Mouse (Mus musculus) heart, postnatal 0 days (tissue): ENCODE measurements around the gene Crim1. TPM values are rescaled to one million over a fixed set of nuclear protein-coding genes. Genes with fewer than 3 reads are reported as not detected.

Experiments used
- ATAC-seq: fragments of 200-750 bp; cut with Nextera tagmentation; 2 replicates; pipeline ENCODE4 v1.8.0; 2017; ENCODE audit warnings: low read depth, moderate number of reproducible peaks, moderate library complexity; ENCODE audit not compliant: insufficient read depth
- DNase-seq: peaks from one replicate; pipeline ENCODE4 v3.0.0-alpha.2; 2016; ENCODE audit warnings: low spot score
- H3K27ac ChIP-seq: fragments of 300-500 bp; sonication (generic); 2 replicates; pipeline ENCODE4 v1.5.1; 2014; ENCODE audit warnings: low read depth, mild to moderate bottlenecking
- H3K27me3 ChIP-seq: fragments of 300-500 bp; sonication (generic); 2 replicates; pipeline ENCODE4 v1.6.1; 2014; ENCODE audit warnings: low read length, mixed read lengths; ENCODE audit not compliant: control insufficient read depth, insufficient read depth
- H3K36me3 ChIP-seq: fragments of 300-500 bp; sonication (generic); replicated peaks from 2 replicates; pipeline ENCODE4 v1.6.1; 2014; ENCODE audit warnings: low read length, mixed read lengths; ENCODE audit not compliant: control insufficient read depth, insufficient read depth
- H3K4me1 ChIP-seq: fragments of 300-500 bp; sonication (generic); 2 replicates; pipeline ENCODE4 v1.6.1; 2014; ENCODE audit warnings: antibody characterized with exemption; ENCODE audit not compliant: control insufficient read depth, insufficient read depth
- H3K4me2 ChIP-seq: fragments of 300-500 bp; sonication (generic); 2 replicates; pipeline ENCODE4 v1.6.1; 2014; ENCODE audit warnings: low read depth, mild to moderate bottlenecking, low read length, moderate library complexity
- H3K4me3 ChIP-seq: fragments of 300-500 bp; sonication (generic); 2 replicates; pipeline ENCODE4 v1.5.1; 2014; ENCODE audit warnings: low read depth, low read length
- H3K9ac ChIP-seq: fragments of 300-500 bp; sonication (generic); replicated peaks from 2 replicates; pipeline ENCODE4 v1.6.1; 2014; ENCODE audit warnings: low read depth, low read length, mixed read lengths
- H3K9me3 ChIP-seq: fragments of 300-500 bp; sonication (generic); replicated peaks from 2 replicates; pipeline ENCODE4 v1.6.1; 2016; ENCODE audit warnings: low read length; ENCODE audit not compliant: control insufficient read depth
- CTCF ChIP-seq: IDR thresholded peaks from 2 replicates; pipeline ENCODE4 v1.5.1; 2016; ENCODE audit warnings: antibody characterized with exemption, control low read depth, low read depth
- EP300 ChIP-seq: IDR thresholded peaks from 2 replicates; pipeline ENCODE4 v1.6.1; 2016; ENCODE audit warnings: antibody characterized with exemption, low read depth
- WGBS: fragments of 180-500 bp; shearing (Covaris S2); extraction: QIAGEN DNeasy Blood & Tissue Kit; methylation state at CpG from one replicate; pipeline ENCODE4 v1.1.7; 2014; 5-methylcytosine and 5-hydroxymethylcytosine counted together
- polyA plus RNA-seq: library from polyadenylated mRNA; unstranded; fragments of >200 nt; fragmentation: Nextera tagmentation; extraction: Ambion mirVana; gene quantifications from 2 replicates; pipeline ENCODE4 v1.2.1, GENCODE M21; 2015
- total RNA-seq: library from RNA; depleted of rRNA; stranded (reverse); fragments of >200 nt; gene quantifications from 2 replicates; pipeline ENCODE4 v1.2.3, GENCODE M21; 2014; ENCODE audit warnings: low replicate concordance

The Crim1 gene
- total and polyA plus RNA-seq, 2 experiments from 2014 or later = 3.3 to 47.5 TPM

- H3K9me3 ChIP-seq = no peaks in the 10 kb centered on the region
- no peak overlapping the region for H3K9ac ChIP-seq
- H3K36me3 ChIP-seq = no peaks in the 10 kb centered on the region
- DNase-seq (no peak), ATAC-seq (no peak)
- H3K27ac ChIP-seq = 0 out of 2 replicates have a peak overlapping the region, but pooled peaks have one; percentile 27
- 0 out of 2 replicates have a peak, but pooled peaks cover 3% of the 10 kb centered on the region for H3K4me1 ChIP-seq
- 61% methylated on average over 8 of the region's 8 CpGs for WGBS
- no peak overlapping the region for H3K4me3 ChIP-seq
- H3K27me3 ChIP-seq = no peaks in the 10 kb centered on the region
- no peak for TF ChIP-seq EP300
- no peak overlapping the region for H3K4me2 ChIP-seq
Observed at GRCm38 (mm10) chr17:78271731-78272130, 71.7 kb downstream of the Crim1 start.

- peak overlapping the region; percentile 27 for H3K27ac ChIP-seq
- H3K27me3 ChIP-seq = no peaks in the 10 kb centered on the region
- 66% methylated on average over 8 of the region's 8 CpGs for WGBS
- no peaks in the 10 kb centered on the region for H3K36me3 ChIP-seq
- H3K4me3 ChIP-seq = no peak overlapping the region
- DNase-seq (no peak), ATAC-seq (no peak)
- TF ChIP-seq EP300 (no peak), CTCF (no peak)
- H3K4me2 ChIP-seq = no peak overlapping the region
- H3K9ac ChIP-seq = no peak overlapping the region
- no peaks in the 10 kb centered on the region for H3K9me3 ChIP-seq
- 0 out of 2 replicates have a peak, but pooled peaks cover 3% of the 10 kb centered on the region for H3K4me1 ChIP-seq
Observed at GRCm38 (mm10) chr17:78272142-78272541, 72.1 kb downstream of the Crim1 start.

GRCm38 (mm10) chr17:78272713-78273483 lies 72.8 kb downstream of the Crim1 start:
- H3K27me3 ChIP-seq = no peaks in the 10 kb centered on the region
- no peak overlapping the region for H3K4me2 ChIP-seq
- H3K36me3 ChIP-seq = no peaks in the 10 kb centered on the region
- no peak overlapping the region for H3K9ac ChIP-seq
- 0 out of 2 replicates have a peak, but pooled peaks cover 3% of the 10 kb centered on the region for H3K4me1 ChIP-seq
- TF ChIP-seq EP300 (no peak), CTCF (no peak)
- peak; percentile 73 for ATAC-seq
- no peaks in the 10 kb centered on the region for H3K9me3 ChIP-seq
- peak overlapping the region; percentile 49; the same call in 1 of the 2 replicates for H3K27ac ChIP-seq
- no peak overlapping the region for H3K4me3 ChIP-seq
- WGBS = 61% methylated on average over 8 of the region's 8 CpGs
- no peak for DNase-seq

- 80% methylated on average over 7 of the region's 7 CpGs for WGBS
- Histone ChIP-seq H3K27me3 (no peaks in the 10 kb centered on the region), H3K4me1 (0 out of 2 replicates have a peak, but pooled peaks cover 3% of the 10 kb centered on the region), H3K36me3 (no peaks in the 10 kb centered on the region), H3K4me3 (no peak overlapping the region), H3K9me3 (no peaks in the 10 kb centered on the region), H3K27ac (no peak overlapping the region), H3K4me2 (no peak overlapping the region), H3K9ac (no peak overlapping the region)
- DNase-seq (no peak), ATAC-seq (no peak)
- no peak for TF ChIP-seq CTCF
- no peak for TF ChIP-seq EP300
Observed at GRCm38 (mm10) chr17:78273875-78274274, 73.8 kb downstream of the Crim1 start.

- no peak for TF ChIP-seq EP300
- TF ChIP-seq CTCF = no peak
Observed at GRCm38 (mm10) chr17:78274609-78275506, 74.8 kb downstream of the Crim1 start.

More at GRCm38 (mm10) chr17:78274609-78275506, 74.8 kb downstream of the Crim1 start:
- 81% methylated on average over 7 of the region's 7 CpGs for WGBS
- Histone ChIP-seq H3K27ac (no peak overlapping the region), H3K4me2 (no peak overlapping the region), H3K4me3 (no peak overlapping the region), H3K4me1 (0 out of 2 replicates have a peak, but pooled peaks cover 3% of the 10 kb centered on the region), H3K9me3 (no peaks in the 10 kb centered on the region), H3K9ac (no peak overlapping the region), H3K27me3 (no peaks in the 10 kb centered on the region), H3K36me3 (no peaks in the 10 kb centered on the region)
- DNase-seq (no peak), ATAC-seq (no peak)
